Mouse (Mus musculus) bone marrow macrophage, adult 2 months (primary cell): ENCODE data around the gene Ptpn7.

Experiments used
- CTCF ChIP-seq: IDR thresholded peaks from 2 replicates; pipeline ENCODE4 v1.5.1; 2012; ENCODE audit warnings: low read depth, mild to moderate bottlenecking, low read length, moderate library complexity
- POLR2A ChIP-seq: IDR thresholded peaks from 2 replicates; pipeline ENCODE4 v1.6.1; 2012; ENCODE audit warnings: mild to moderate bottlenecking, low read depth, low read length, borderline replicate concordance

DNA sequence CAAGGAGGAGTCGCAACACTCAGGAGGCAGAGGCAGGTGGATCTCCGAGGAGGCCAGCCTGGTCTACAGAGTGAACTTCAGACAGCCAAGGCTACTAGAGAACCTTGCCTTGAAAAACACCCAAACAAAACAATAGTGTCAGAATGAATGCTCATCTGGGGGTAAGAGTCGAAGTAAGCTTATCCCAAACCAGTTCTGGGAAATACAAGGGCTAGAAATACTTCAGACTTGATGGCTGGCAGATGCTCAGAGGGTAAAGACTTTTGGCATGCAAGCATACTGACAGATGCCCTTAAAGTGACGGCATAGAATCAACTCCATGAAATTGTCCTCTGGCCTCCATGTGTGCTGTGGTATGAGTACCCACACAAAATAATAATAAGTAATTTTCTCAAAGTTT, 56.7 kb downstream of the Ptpn7 start:
- TF ChIP-seq POLR2A: no peak
- no peak for TF ChIP-seq CTCF
